ENCODE assay signal across 9 mouse cellular contexts in genomic region chr1:133915723-133916355, GRCm38 (mm10). TPM values are rescaled to one million over a fixed set of nuclear protein-coding genes. Genes with fewer than 3 reads are reported as not detected.
DNase-seq lines count a peak whose midpoint lies in the region; ATAC-seq lines count a peak whose summit lies in the region.
"Had no signal": no experiment of that assay in that cellular context is flagged by ENCODE, and none has a peak within 500 bp of the region (broad histone marks: within the 10 kb centered on the region; RNA-seq: fewer than 3 reads in every experiment).

No protein-coding gene starts in this region.

- H3K9ac ChIP-seq in hindbrain, embryonic 13.5 days, result no peak overlapping the region
- H3K9ac ChIP-seq in hindbrain, embryonic 12.5 days, result no peak overlapping the region

- peak; percentile 94 for DNase-seq in adipocyte (ENCODE audit: low spot score)
- DNase-seq in gastrocnemius, postnatal 10 days, result peak; percentile 71
- peak; percentile 78 to 86 for DNase-seq in kidney, adult 8-10 months
- DNase-seq in lung, postnatal 25 days (ENCODE audit: low spot score), result peak; percentile 89
- DNase-seq in urinary bladder, postnatal 4 days (ENCODE audit: low spot score in 2 of 2), result peak; percentile 75 to 83
- DNase-seq in cerebellum, adult 8-10 months, result no peak

- H3K27me3 ChIP-seq in hindbrain, embryonic 13.5 days, result 0 out of 2 replicates have a peak, but pooled peaks cover 2% of the 10 kb centered on the region
- H3K27me3 ChIP-seq in hindbrain, embryonic 12.5 days, result no peaks in the 10 kb centered on the region

- ATAC-seq in hindbrain, embryonic 13.5 days (ENCODE audit: low FRiP score), result no peak
- ATAC-seq in hindbrain, embryonic 12.5 days (ENCODE audit: low FRiP score), result no peak

- H3K4me1 ChIP-seq in hindbrain, embryonic 13.5 days (replicated peaks), result peaks cover 41% of the 10 kb centered on the region
- H3K4me1 ChIP-seq in hindbrain, embryonic 12.5 days, result peaks cover 34% of the 10 kb centered on the region

- H3K9me3 ChIP-seq in hindbrain, embryonic 13.5 days, result no peaks in the 10 kb centered on the region
- H3K9me3 ChIP-seq in hindbrain, embryonic 12.5 days (replicated peaks), result no peaks in the 10 kb centered on the region

- 0 out of 2 replicates have a peak overlapping the region, but pooled peaks have one; percentile 23 for H3K27ac ChIP-seq in hindbrain, embryonic 13.5 days
- H3K27ac ChIP-seq in hindbrain, embryonic 12.5 days, result no peak overlapping the region

- no peaks in the 10 kb centered on the region for H3K36me3 ChIP-seq in hindbrain, embryonic 13.5 days
- H3K36me3 ChIP-seq in hindbrain, embryonic 12.5 days, result no peaks in the 10 kb centered on the region

- H3K4me2 ChIP-seq in hindbrain, embryonic 13.5 days, result no peak overlapping the region
- H3K4me2 ChIP-seq in hindbrain, embryonic 12.5 days (replicated peaks), result no peak overlapping the region

- 62% methylated on average over 8 of the region's 8 CpGs for WGBS in hindbrain, embryonic 13.5 days
- 64% methylated on average over 8 of the region's 8 CpGs for WGBS in hindbrain, embryonic 12.5 days

- no peak overlapping the region for H3K4me3 ChIP-seq in hindbrain, embryonic 13.5 days
- no peak overlapping the region for H3K4me3 ChIP-seq in hindbrain, embryonic 12.5 days

RNA-seq across cellular contexts. Expression of gene Prelp, which starts 5.4 kb away (rescaled TPM):
- polyA plus RNA-seq in hindbrain, embryonic 13.5 days (2015; fragmentation: Nextera tagmentation; extraction: Ambion mirVana), result 10.2 and 14.8 TPM in 2 replicates
- 7.2 and 10.5 TPM in 2 replicates for polyA plus RNA-seq in hindbrain, embryonic 12.5 days (2016; fragmentation: Nextera tagmentation; extraction: Ambion mirVana)
- total RNA-seq in gastrocnemius, postnatal 10 days (2021), result 10 to 100 TPM; 16.3 to 20.0 TPM
- total RNA-seq: common myeloid progenitor, adult 5-6 weeks had no signal

RNA-seq across cellular contexts. Expression of gene Optc, which starts 8.0 kb away (rescaled TPM):
- 2.7 and 3.6 TPM in 2 replicates for polyA plus RNA-seq in hindbrain, embryonic 13.5 days (2015; fragmentation: Nextera tagmentation; extraction: Ambion mirVana)
- 2.0 and 4.0 TPM in 2 replicates for polyA plus RNA-seq in hindbrain, embryonic 12.5 days (2016; fragmentation: Nextera tagmentation; extraction: Ambion mirVana)
- total RNA-seq in gastrocnemius, postnatal 10 days (2021), result under 1 TPM; 0.16 to 0.23 TPM
- total RNA-seq: common myeloid progenitor, adult 5-6 weeks had no signal
